In genomic region chr15:80850682-80851475, GRCm38 (mm10) we compare ENCODE assay signal across 14 mouse cellular contexts.
A peak's percentile ranks its signal among the peaks of the same experiment; 100 is the strongest.
DNase-seq lines count a peak whose midpoint lies in the region; ATAC-seq and TF ChIP-seq lines count a peak whose summit lies in the region.
"Had no signal": no experiment of that assay in that cellular context is flagged by ENCODE, and none has a peak within 500 bp of the region (broad histone marks: within the 10 kb centered on the region; RNA-seq: fewer than 3 reads in every experiment).

No protein-coding gene starts in this region.

- no peak overlapping the region for H3K4me3 ChIP-seq in forebrain, embryonic 15.5 days
- H3K4me3 ChIP-seq in forebrain, embryonic 11.5 days (ENCODE audit: low read depth, low read length) = no peak overlapping the region
- no peak overlapping the region for H3K4me3 ChIP-seq in layer of hippocampus, adult 2 months
- no peak overlapping the region for H3K4me3 ChIP-seq in liver, embryonic 13.5 days (replicated peaks)
- H3K4me3 ChIP-seq: midbrain, embryonic 10.5 days had no signal

- H3K4me2 ChIP-seq in forebrain, embryonic 15.5 days (replicated peaks) = no peak overlapping the region
- no peak overlapping the region for H3K4me2 ChIP-seq in forebrain, embryonic 11.5 days (ENCODE audit: low read depth, low read length, severe bottlenecking)
- no peak overlapping the region for H3K4me2 ChIP-seq in liver, embryonic 13.5 days

- H3K36me3 ChIP-seq in forebrain, embryonic 15.5 days = no peaks in the 10 kb centered on the region
- H3K36me3 ChIP-seq in forebrain, embryonic 11.5 days (ENCODE audit: control insufficient read depth, insufficient read depth, low read length) = no peaks in the 10 kb centered on the region; the same call in 1 of the 2 replicates
- H3K36me3 ChIP-seq in liver, embryonic 13.5 days = peaks cover 24% of the 10 kb centered on the region

- H3K4me1 ChIP-seq in forebrain, embryonic 15.5 days = peaks cover 33% of the 10 kb centered on the region
- no peaks in the 10 kb centered on the region for H3K4me1 ChIP-seq in forebrain, embryonic 11.5 days (replicated peaks; ENCODE audit: control insufficient read depth, insufficient read depth, low read length)
- peaks cover 45% of the 10 kb centered on the region for H3K4me1 ChIP-seq in liver, embryonic 13.5 days (replicated peaks)

- no peak for DNase-seq in forebrain, embryonic 11.5 days (ENCODE audit: low spot score)
- no peak for DNase-seq in layer of hippocampus, adult 2 months (ENCODE audit: low spot score in 2 of 2)
- DNase-seq in layer of hippocampus, postnatal 25 days (ENCODE audit: extremely low spot score in 1 of 2, low spot score in 1 of 2) = no peak
- DNase-seq in cerebellum, adult 8-10 months = peak; percentile 35
- no peak for DNase-seq in liver, embryonic 13.5 days
- no peak for DNase-seq in urinary bladder, postnatal 4 days (ENCODE audit: low spot score in 2 of 2)
- DNase-seq in spleen, postnatal 4 days (ENCODE audit: low spot score in 2 of 2) = no peak
- DNase-seq: left cerebral cortex, postnatal 4 days; right cerebral cortex, adult 18-20 months had no signal

- TF ChIP-seq CTCF in layer of hippocampus, adult 2 months (conservative IDR thresholded peaks at IDR 0.05) = no peak

- no peak for ATAC-seq in forebrain, embryonic 15.5 days (replicated peaks)
- ATAC-seq in forebrain, embryonic 11.5 days (replicated peaks; ENCODE audit: low FRiP score) = no peak
- peak; percentile 71 for ATAC-seq in liver, embryonic 13.5 days (ENCODE audit: low read depth)
- ATAC-seq: inflammation-experienced regulatory T-cells, adult 6 months had no signal

- H3K9me3 ChIP-seq in forebrain, embryonic 15.5 days = no peaks in the 10 kb centered on the region
- H3K9me3 ChIP-seq in forebrain, embryonic 11.5 days (ENCODE audit: control insufficient read depth, low read length) = no peaks in the 10 kb centered on the region
- no peaks in the 10 kb centered on the region for H3K9me3 ChIP-seq in liver, embryonic 13.5 days (replicated peaks)
- H3K9me3 ChIP-seq: G1E; midbrain, embryonic 10.5 days had no signal

- 74% methylated on average over 7 of the region's 7 CpGs for WGBS in forebrain, embryonic 15.5 days
- WGBS in forebrain, embryonic 11.5 days = 95% methylated on average over 7 of the region's 7 CpGs
- 69% methylated on average over 7 of the region's 7 CpGs for WGBS in liver, embryonic 13.5 days (ENCODE audit: insufficient replicate concordance)

- H3K9ac ChIP-seq in forebrain, embryonic 15.5 days (replicated peaks) = no peak overlapping the region
- H3K9ac ChIP-seq in forebrain, embryonic 11.5 days (ENCODE audit: low read length) = no peak overlapping the region
- no peak overlapping the region for H3K9ac ChIP-seq in liver, embryonic 13.5 days

- peak overlapping the region; percentile 24; the same call in 1 of the 2 replicates for H3K27ac ChIP-seq in forebrain, embryonic 15.5 days (replicated peaks)
- H3K27ac ChIP-seq in forebrain, embryonic 11.5 days (ENCODE audit: low read depth, low read length) = no peak overlapping the region
- peak overlapping the region; percentile 54; the same call in 1 of the 2 replicates for H3K27ac ChIP-seq in layer of hippocampus, adult 2 months
- H3K27ac ChIP-seq in liver, embryonic 13.5 days = no peak overlapping the region
- H3K27ac ChIP-seq: kidney, postnatal 0 days had no signal

- H3K27me3 ChIP-seq in forebrain, embryonic 15.5 days = no peaks in the 10 kb centered on the region
- no peaks in the 10 kb centered on the region for H3K27me3 ChIP-seq in forebrain, embryonic 11.5 days (ENCODE audit: control insufficient read depth, insufficient read depth, low read length)
- no peaks in the 10 kb centered on the region for H3K27me3 ChIP-seq in liver, embryonic 13.5 days

Comparison
In these comparisons a context has a peak if more than half of its experiments do, and no peak if none do; other contexts are left out.
1. H3K27ac ChIP-seq: peak in forebrain, embryonic 15.5 days (single experiment) and layer of hippocampus, adult 2 months (single experiment); none in forebrain, embryonic 11.5 days (single experiment) and liver, embryonic 13.5 days (single experiment).